Comparison of ENCODE assay signal across 17 mouse cellular contexts in genomic region chr12:73587262-73587661, GRCm38 (mm10). TPM values are rescaled to one million over a fixed set of nuclear protein-coding genes. Genes with fewer than 3 reads are reported as not detected.
DNase-seq lines count a peak whose midpoint lies in the region; ATAC-seq and TF ChIP-seq lines count a peak whose summit lies in the region.
"Had no signal": no experiment of that assay in that cellular context is flagged by ENCODE, and none has a peak within 500 bp of the region (broad histone marks: within the 10 kb centered on the region; RNA-seq: fewer than 3 reads in every experiment).

No protein-coding gene starts in this region.

- peaks cover 10% of the 10 kb centered on the region for H3K4me1 ChIP-seq in heart, adult 2 months (ENCODE audit: control insufficient read depth, insufficient read depth, low read length)
- H3K4me1 ChIP-seq in kidney, embryonic 15.5 days, result peaks cover 25% of the 10 kb centered on the region
- no peaks in the 10 kb centered on the region for H3K4me1 ChIP-seq in lung, postnatal 0 days (ENCODE audit: insufficient read depth, low read depth, low read length)
- peaks cover 22% of the 10 kb centered on the region for H3K4me1 ChIP-seq in neural tube, embryonic 15.5 days

- peak overlapping the region; percentile 61 for H3K27ac ChIP-seq in heart, adult 2 months
- H3K27ac ChIP-seq in kidney, embryonic 15.5 days, result no peak overlapping the region
- H3K27ac ChIP-seq in lung, postnatal 0 days (ENCODE audit: low read length), result no peak overlapping the region
- no peak overlapping the region for H3K27ac ChIP-seq in neural tube, embryonic 15.5 days (replicated peaks)
- H3K27ac ChIP-seq: left cerebral cortex, adult 2 months; limb, embryonic 15.5 days had no signal

- peaks cover 9% of the 10 kb centered on the region; the same call in 1 of the 2 replicates for H3K36me3 ChIP-seq in heart, adult 2 months (ENCODE audit: control insufficient read depth, insufficient read depth, low read length)
- no peaks in the 10 kb centered on the region for H3K36me3 ChIP-seq in kidney, embryonic 15.5 days
- no peaks in the 10 kb centered on the region for H3K36me3 ChIP-seq in lung, postnatal 0 days (ENCODE audit: insufficient read depth, low read length)
- no peaks in the 10 kb centered on the region for H3K36me3 ChIP-seq in neural tube, embryonic 15.5 days
- H3K36me3 ChIP-seq: limb, embryonic 15.5 days had no signal

- TF ChIP-seq CTCF in heart, adult 2 months (IDR thresholded peaks at IDR 0.05), result no peak
- no peak for TF ChIP-seq CTCF in lung, postnatal 0 days (IDR thresholded peaks at IDR 0.05)

- peaks cover 2% of the 10 kb centered on the region; the same call in 1 of the 2 replicates for H3K79me2 ChIP-seq in heart, adult 2 months (replicated peaks; ENCODE audit: control insufficient read depth, insufficient read depth, low read length)

- ATAC-seq in kidney, embryonic 15.5 days (replicated peaks; ENCODE audit: low FRiP score), result no peak
- ATAC-seq in lung, postnatal 0 days, result no peak
- ATAC-seq in neural tube, embryonic 15.5 days (ENCODE audit: low FRiP score), result no peak

- no peak for TF ChIP-seq POLR2A in heart, adult 2 months (IDR thresholded peaks at IDR 0.05; ENCODE audit: insufficient read depth, low read depth, low read length)

- WGBS in heart, adult 2 months, result 39% methylated on average over 3 of the region's 3 CpGs
- 69% methylated on average over 3 of the region's 3 CpGs for WGBS in kidney, embryonic 15.5 days
- WGBS in lung, postnatal 0 days, result 37% methylated on average over 3 of the region's 3 CpGs
- 72% methylated on average over 3 of the region's 3 CpGs for WGBS in neural tube, embryonic 15.5 days

- peak overlapping the region; percentile 25 for H3K4me3 ChIP-seq in heart, adult 2 months
- peak overlapping the region; percentile 2; the same call in 1 of the 2 replicates for H3K4me3 ChIP-seq in kidney, embryonic 15.5 days (replicated peaks)
- H3K4me3 ChIP-seq in lung, postnatal 0 days (ENCODE audit: low read depth, low read length), result peak overlapping the region; percentile 24
- no peak overlapping the region for H3K4me3 ChIP-seq in neural tube, embryonic 15.5 days (replicated peaks)
- H3K4me3 ChIP-seq: left cerebral cortex, adult 2 months; limb, embryonic 15.5 days; megakaryocyte, embryonic 14.5 days had no signal

- intact Hi-C loops in heart, adult 2 months (cut with DNase I), result no loop called here
- intact Hi-C loops in heart, postnatal 10 days (cut with DNase I), result no loop called here

- TF ChIP-seq EP300 in heart, adult 2 months (IDR thresholded peaks at IDR 0.05; ENCODE audit: insufficient read depth, low read depth, low read length), result no peak
- 0 out of 2 replicates have a peak, but pooled peaks have one; percentile 14 for TF ChIP-seq EP300 in lung, postnatal 0 days (IDR thresholded peaks at IDR 0.05)

- H3K9me3 ChIP-seq in kidney, embryonic 15.5 days (replicated peaks), result no peaks in the 10 kb centered on the region
- no peaks in the 10 kb centered on the region for H3K9me3 ChIP-seq in lung, postnatal 0 days (ENCODE audit: low read length)
- H3K9me3 ChIP-seq in neural tube, embryonic 15.5 days (replicated peaks), result no peaks in the 10 kb centered on the region
- H3K9me3 ChIP-seq: limb, embryonic 15.5 days; megakaryocyte, embryonic 14.5 days had no signal

- peak overlapping the region; percentile 55; the same call in 1 of the 2 replicates for H3K9ac ChIP-seq in heart, adult 2 months (ENCODE audit: low read depth, low read length)
- no peak overlapping the region for H3K9ac ChIP-seq in kidney, embryonic 15.5 days
- no peak overlapping the region for H3K9ac ChIP-seq in lung, postnatal 0 days (replicated peaks; ENCODE audit: low read depth)
- no peak overlapping the region for H3K9ac ChIP-seq in neural tube, embryonic 15.5 days (replicated peaks)
- H3K9ac ChIP-seq: limb, embryonic 15.5 days had no signal

- peak overlapping the region; percentile 0; the same call in 1 of the 2 replicates for H3K4me2 ChIP-seq in kidney, embryonic 15.5 days
- H3K4me2 ChIP-seq in lung, postnatal 0 days (replicated peaks; ENCODE audit: low read depth, low read length), result peak overlapping the region; percentile 25; the same call in 1 of the 2 replicates
- 0 out of 2 replicates have a peak overlapping the region, but pooled peaks have one; percentile 1 for H3K4me2 ChIP-seq in neural tube, embryonic 15.5 days
- H3K4me2 ChIP-seq: limb, embryonic 15.5 days had no signal

- peaks cover 2% of the 10 kb centered on the region; the same call in 1 of the 2 replicates for H3K27me3 ChIP-seq in heart, adult 2 months (ENCODE audit: control insufficient read depth, insufficient read depth, low read length)
- H3K27me3 ChIP-seq in kidney, embryonic 15.5 days, result peaks cover 34% of the 10 kb centered on the region
- H3K27me3 ChIP-seq in lung, postnatal 0 days (replicated peaks; ENCODE audit: insufficient read depth, low read length), result peaks cover 4% of the 10 kb centered on the region; the same call in 1 of the 2 replicates
- H3K27me3 ChIP-seq in neural tube, embryonic 15.5 days (replicated peaks), result peaks cover 24% of the 10 kb centered on the region

- DNase-seq in heart, adult 2 months, result no peak
- DNase-seq in heart, postnatal 10 days, result no peak
- DNase-seq in kidney, postnatal 14 days, result no peak
- DNase-seq in lung, postnatal 0 days (ENCODE audit: low spot score), result no peak
- no peak for DNase-seq in lung, postnatal 14 days
- DNase-seq in cerebellum, adult 8-10 months, result no peak
- DNase-seq: adrenal gland, adult 2 months; cerebellum, adult 9-11 months; embryo, embryonic 11 days; gastrocnemius, postnatal 36 days; right cerebral cortex, postnatal 14 days had no signal

RNA-seq across cellular contexts. Expression of gene Prkch, which starts 2.7 kb away (rescaled TPM):
- 10 to 100 TPM; 16.6 to 17.5 TPM for total RNA-seq in heart, adult 2 months (2021)
- 9.7 and 13.3 TPM in 2 replicates for polyA plus RNA-seq in heart, adult 2 months (2012; rRNA removed)
- 10 to 100 TPM; 28.0 to 30.2 TPM for total RNA-seq in heart, postnatal 10 days (2021)
- 10.9 and 11.9 TPM in 2 replicates for polyA plus RNA-seq in kidney, embryonic 15.5 days (2015; fragmentation: Nextera tagmentation; extraction: Ambion mirVana)
- polyA plus RNA-seq in lung, postnatal 0 days (2015; fragmentation: Nextera tagmentation; extraction: Ambion mirVana), result 20.0 and 20.9 TPM in 2 replicates
- 9.2 and 15.5 TPM in 2 replicates for polyA plus RNA-seq in neural tube, embryonic 15.5 days (2015; fragmentation: Nextera tagmentation; extraction: Ambion mirVana)

RNA-seq across cellular contexts. Expression of gene Tmem30b, which starts 41.1 kb away (rescaled TPM):
- total RNA-seq in heart, adult 2 months (2021), result under 1 TPM; 0.18 TPM
- polyA plus RNA-seq in heart, adult 2 months (2012; rRNA removed), result 0.12 and 0.64 TPM in 2 replicates
- total RNA-seq in heart, postnatal 10 days (2021), result under 1 TPM; 0.20 to 0.34 TPM
- 9.8 and 11.6 TPM in 2 replicates for polyA plus RNA-seq in kidney, embryonic 15.5 days (2015; fragmentation: Nextera tagmentation; extraction: Ambion mirVana)
- 19.3 and 19.4 TPM in 2 replicates for polyA plus RNA-seq in lung, postnatal 0 days (2015; fragmentation: Nextera tagmentation; extraction: Ambion mirVana)
- polyA plus RNA-seq in neural tube, embryonic 15.5 days (2015; fragmentation: Nextera tagmentation; extraction: Ambion mirVana), result 0.52 and 5.4 TPM in 2 replicates
- total RNA-seq: monocyte, adult 5-6 weeks had no signal
